Mouse (Mus musculus) neural tube, embryonic 14.5 days (tissue): ENCODE data around the gene Etaa1. TPM values are rescaled to one million over a fixed set of nuclear protein-coding genes. Genes with fewer than 3 reads are reported as not detected.
A peak's percentile ranks its signal among the peaks of the same experiment; 100 is the strongest.

Source experiments
- ATAC-seq: fragments of 200-750 bp; cut with Nextera tagmentation; 2 replicates; pipeline ENCODE4 v1.8.0; 2017; ENCODE audit warnings: low read depth, mild to moderate bottlenecking, moderate TSS enrichment, moderate library complexity
- H3K27ac ChIP-seq: fragments of 300-500 bp; sonication (generic); 2 replicates; pipeline ENCODE4 v1.5.1; 2014; ENCODE audit warnings: low read depth, mild to moderate bottlenecking, control low read depth, low read length, moderate library complexity, mixed read lengths
- H3K27me3 ChIP-seq: fragments of 300-500 bp; sonication (generic); 2 replicates; pipeline ENCODE4 v1.6.1; 2014; ENCODE audit warnings: low read length; ENCODE audit not compliant: control insufficient read depth, insufficient read depth
- H3K36me3 ChIP-seq: fragments of 300-500 bp; sonication (generic); 2 replicates; pipeline ENCODE4 v1.6.1; 2014; ENCODE audit warnings: low read length, mixed read lengths; ENCODE audit not compliant: control insufficient read depth, insufficient read depth
- H3K4me1 ChIP-seq: fragments of 300-500 bp; sonication (generic); 2 replicates; pipeline ENCODE4 v1.6.1; 2014; ENCODE audit warnings: low read length; ENCODE audit not compliant: control insufficient read depth, insufficient read depth
- H3K4me2 ChIP-seq: fragments of 300-500 bp; sonication (generic); 2 replicates; pipeline ENCODE4 v1.6.1; 2014; ENCODE audit warnings: mild to moderate bottlenecking, low read depth, low read length, control low read depth
- H3K4me3 ChIP-seq: fragments of 300-500 bp; sonication (generic); 2 replicates; pipeline ENCODE4 v1.5.1; 2014; ENCODE audit warnings: low read depth, low read length, control low read depth, mixed read lengths
- H3K9ac ChIP-seq: fragments of 300-500 bp; sonication (generic); replicated peaks from 2 replicates; pipeline ENCODE4 v1.6.1; 2014; ENCODE audit warnings: low read depth, mild to moderate bottlenecking, control low read depth, low read length, mixed read lengths
- H3K9me3 ChIP-seq: fragments of 300-500 bp; sonication (generic); 2 replicates; pipeline ENCODE4 v1.6.1; 2016; ENCODE audit warnings: low read length; ENCODE audit not compliant: control insufficient read depth
- WGBS: fragments of 180-500 bp; shearing (Covaris S2); extraction: QIAGEN DNeasy Blood & Tissue Kit; methylation state at CpG from one replicate; pipeline ENCODE4 v1.1.7; 2014; 5-methylcytosine and 5-hydroxymethylcytosine counted together
- polyA plus RNA-seq: library from polyadenylated mRNA; unstranded; fragments of >200 nt; fragmentation: Nextera tagmentation; extraction: Ambion mirVana; gene quantifications from 2 replicates; pipeline ENCODE4 v1.2.1, GENCODE M21; 2014

The Etaa1 gene
- 10.0 and 10.9 TPM in 2 replicates for polyA plus RNA-seq

DNA sequence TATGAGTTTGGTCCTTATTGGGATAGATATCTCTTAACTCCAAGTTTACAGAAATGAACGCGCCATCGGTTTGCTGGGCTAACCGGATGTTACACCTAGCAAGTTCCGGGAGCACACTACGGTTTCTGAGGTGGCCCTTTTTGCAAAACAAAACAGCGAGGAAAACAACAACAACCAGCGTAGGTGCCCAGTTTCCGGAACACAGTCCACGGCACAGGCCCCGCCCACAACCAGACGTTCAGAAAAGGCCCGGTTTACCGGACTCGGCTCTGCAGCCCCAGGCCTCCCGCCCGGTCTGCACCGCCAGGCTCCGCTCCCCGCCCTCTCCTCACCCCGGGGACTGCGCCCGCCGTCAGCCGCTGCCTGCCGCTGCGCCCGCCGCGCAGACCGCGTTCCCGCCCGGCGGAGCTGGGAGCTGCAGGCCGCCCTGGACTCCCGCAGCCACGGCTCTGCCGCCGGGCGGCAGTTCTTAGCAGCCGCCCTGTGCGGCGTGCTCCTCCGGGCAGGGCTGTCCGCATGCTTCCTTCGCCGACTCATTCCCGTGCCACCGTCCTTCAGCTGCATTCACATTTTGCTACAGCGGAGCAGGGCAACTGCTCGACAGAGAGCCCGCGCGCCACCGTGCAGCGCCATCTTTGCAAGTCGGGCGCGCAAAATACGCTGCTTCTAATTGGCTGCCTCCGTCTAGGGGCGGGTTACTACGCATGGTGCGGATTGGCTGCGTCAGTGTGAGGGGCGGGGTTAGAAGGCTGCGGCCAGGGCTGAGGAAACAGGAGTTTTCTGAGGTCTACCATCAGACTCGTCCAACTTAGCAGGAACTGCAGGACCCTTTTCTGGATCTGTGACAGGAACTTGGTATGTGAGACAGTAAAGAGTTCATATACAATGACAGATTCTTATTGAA, at the start of gene Etaa1:
Etaa1 (minus strand) TSS at position 645 of the 904 bp plus-strand sequence.
- Histone ChIP-seq H3K4me1 (peaks cover 4% of the 10 kb centered on the region; the same call in 1 of the 2 replicates), H3K36me3 (no peaks in the 10 kb centered on the region; the same call in 1 of the 2 replicates), H3K27ac (peak within 1 kb of the TSS; percentile 93), H3K4me2 (peak within 1 kb of the TSS; percentile 69), H3K4me3 (peak within 1 kb of the TSS; percentile 99), H3K27me3 (no peaks in the 10 kb centered on the region), H3K9me3 (no peaks in the 10 kb centered on the region), H3K9ac (peak within 1 kb of the TSS; percentile 92)
- peak; percentile 100 for ATAC-seq
- WGBS = under 1% methylated on average over 68 of the region's 69 CpGs

DNA sequence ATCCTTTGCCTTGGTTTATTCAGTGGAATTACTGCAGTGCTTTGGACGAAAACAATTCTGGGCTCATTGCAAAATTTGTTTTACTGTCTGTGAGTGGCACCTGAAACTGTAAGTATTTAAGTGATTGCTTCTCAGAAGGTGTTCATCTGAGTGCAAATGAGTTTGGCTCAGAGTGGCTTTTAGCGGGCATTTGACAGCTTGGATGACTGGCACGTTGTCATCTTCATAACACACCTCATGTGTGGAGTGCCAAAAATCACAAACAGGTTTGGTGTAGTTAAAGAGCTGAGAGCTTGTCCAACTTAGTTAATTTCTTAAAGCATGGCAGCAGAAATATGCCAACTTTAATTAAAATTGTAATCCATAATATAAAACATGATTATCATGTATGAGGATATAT, 40.5 kb upstream of the Etaa1 start:
- Histone ChIP-seq H3K4me2 (no peak overlapping the region), H3K27me3 (no peaks in the 10 kb centered on the region), H3K9me3 (no peaks in the 10 kb centered on the region), H3K27ac (no peak overlapping the region), H3K9ac (no peak overlapping the region), H3K4me1 (no peaks in the 10 kb centered on the region), H3K4me3 (no peak overlapping the region), H3K36me3 (no peaks in the 10 kb centered on the region)
- 89% methylated on average over 3 of the region's 3 CpGs for WGBS
- no peak for ATAC-seq

DNA sequence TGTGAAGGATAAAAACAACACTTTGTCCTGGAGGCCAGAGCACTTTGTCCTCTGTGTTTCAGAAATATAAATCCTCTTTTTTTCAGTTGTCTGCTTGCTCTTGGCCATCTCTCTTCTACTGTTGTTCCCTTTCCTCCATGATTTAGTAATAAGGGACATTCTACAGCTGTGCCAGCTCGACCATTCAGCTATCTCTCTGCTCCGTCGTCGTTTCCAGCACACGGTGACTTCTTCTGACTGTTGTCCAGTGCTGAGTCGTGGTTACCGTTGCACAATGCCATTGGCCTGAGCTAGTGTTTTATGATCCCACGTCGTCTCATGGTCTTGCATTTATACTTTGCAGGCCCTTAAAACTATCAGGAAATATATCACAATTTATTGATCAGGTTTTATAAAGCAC, 38.6 kb upstream of the Etaa1 start:
- no peaks in the 10 kb centered on the region for H3K9me3 ChIP-seq
- WGBS = 83% methylated on average over 9 of the region's 9 CpGs
- no peak for ATAC-seq
- H3K9ac ChIP-seq = no peak overlapping the region
- no peaks in the 10 kb centered on the region for H3K4me1 ChIP-seq
- H3K4me2 ChIP-seq = no peak overlapping the region
- no peak overlapping the region for H3K4me3 ChIP-seq
- H3K27me3 ChIP-seq = no peaks in the 10 kb centered on the region
- no peaks in the 10 kb centered on the region for H3K36me3 ChIP-seq
- no peak overlapping the region for H3K27ac ChIP-seq

DNA sequence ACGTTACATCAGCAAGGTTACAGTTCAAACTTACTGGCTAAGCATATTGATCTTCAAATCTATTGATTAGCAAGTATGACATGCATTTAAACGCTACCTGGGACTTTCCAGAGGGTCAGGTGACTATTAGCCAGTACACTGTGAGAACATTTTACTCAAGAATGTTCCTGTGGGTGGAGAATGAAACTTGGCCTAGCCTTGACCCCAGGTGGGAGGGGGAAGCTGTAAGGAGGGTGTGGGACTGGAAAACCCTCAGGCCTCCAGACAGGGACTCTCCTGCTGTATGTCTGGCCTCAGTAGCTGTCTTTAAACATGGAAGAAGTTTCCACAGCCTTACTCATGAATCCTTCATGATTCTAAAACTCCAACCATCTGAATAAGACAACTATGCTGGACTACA, 29.7 kb upstream of the Etaa1 start:
- H3K27me3 ChIP-seq = no peaks in the 10 kb centered on the region
- H3K9me3 ChIP-seq = no peaks in the 10 kb centered on the region
- H3K9ac ChIP-seq = no peak overlapping the region
- no peak for ATAC-seq
- no peaks in the 10 kb centered on the region for H3K4me1 ChIP-seq
- H3K4me3 ChIP-seq = no peak overlapping the region
- WGBS = 88% methylated on average over 2 of the region's 2 CpGs
- H3K27ac ChIP-seq = no peak overlapping the region
- no peak overlapping the region for H3K4me2 ChIP-seq
- H3K36me3 ChIP-seq = no peaks in the 10 kb centered on the region

DNA sequence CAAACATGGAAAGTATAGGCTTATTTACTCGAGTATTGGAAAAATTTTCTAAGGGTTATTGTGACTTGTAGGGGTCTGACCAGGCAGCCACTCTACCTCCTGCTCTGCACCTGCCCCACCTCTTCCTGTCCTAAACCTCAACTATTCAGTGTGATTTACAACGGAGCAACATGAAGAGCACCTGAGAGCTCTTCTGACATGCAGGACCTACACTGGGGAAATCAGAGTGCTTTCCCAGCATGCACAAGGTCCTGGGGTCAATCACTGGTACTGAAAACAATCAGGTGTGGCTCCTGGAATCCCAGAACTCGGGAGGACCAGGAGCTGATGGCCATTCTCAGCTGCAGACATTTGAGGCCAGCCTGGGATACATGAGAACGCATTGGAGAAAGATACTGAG, 27.6 kb upstream of the Etaa1 start:
- Histone ChIP-seq H3K36me3 (no peaks in the 10 kb centered on the region), H3K9ac (no peak overlapping the region), H3K4me1 (no peaks in the 10 kb centered on the region), H3K27ac (no peak overlapping the region), H3K9me3 (no peaks in the 10 kb centered on the region), H3K4me2 (no peak overlapping the region), H3K27me3 (no peaks in the 10 kb centered on the region), H3K4me3 (no peak overlapping the region)
- 75% methylated on average over 4 of the region's 4 CpGs for WGBS
- no peak for ATAC-seq

DNA sequence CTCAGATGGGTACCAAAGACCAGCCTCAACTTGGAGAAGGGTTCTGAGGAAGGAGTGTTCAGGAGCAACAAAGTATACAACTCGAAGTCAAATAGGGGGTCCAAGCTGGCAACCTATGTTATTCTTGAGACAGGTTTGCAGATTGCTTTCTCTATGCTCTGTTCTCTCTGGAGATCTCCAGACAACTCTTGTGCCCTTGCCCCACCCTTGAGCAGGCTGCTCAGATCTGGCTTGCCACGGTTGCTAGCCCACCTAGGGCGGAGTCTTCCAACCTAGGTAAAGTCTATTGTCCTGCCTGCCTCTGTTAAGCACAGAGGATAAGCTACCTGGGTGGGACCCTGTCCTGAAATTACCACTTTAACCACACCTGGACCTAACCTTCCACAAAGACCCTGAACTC, 21.9 kb upstream of the Etaa1 start:
- Histone ChIP-seq H3K27ac (no peak overlapping the region), H3K4me3 (no peak overlapping the region), H3K4me1 (no peaks in the 10 kb centered on the region), H3K27me3 (no peaks in the 10 kb centered on the region), H3K36me3 (no peaks in the 10 kb centered on the region), H3K4me2 (no peak overlapping the region), H3K9me3 (no peaks in the 10 kb centered on the region), H3K9ac (no peak overlapping the region)
- no peak for ATAC-seq
- WGBS = 92% methylated on average over 3 of the region's 3 CpGs

DNA sequence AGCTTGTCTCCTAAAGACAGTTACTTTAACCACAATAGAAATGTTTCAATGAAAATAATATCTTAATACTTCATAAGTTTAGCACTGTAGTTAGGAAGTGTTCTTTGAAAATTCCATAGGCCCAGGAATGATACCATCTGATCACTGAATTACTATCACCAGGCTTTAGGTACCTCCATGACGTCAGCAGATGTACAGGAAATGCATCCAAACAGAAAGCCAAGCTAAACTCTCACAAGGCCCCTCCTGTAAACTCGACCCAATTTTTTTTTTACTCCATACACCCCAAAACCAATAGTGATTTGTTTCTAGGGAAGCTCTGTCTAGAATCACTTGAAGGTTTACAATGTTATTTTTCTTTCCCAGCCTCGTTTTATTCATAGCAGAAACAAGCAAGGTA, 884 bp downstream of the Etaa1 start:
- ATAC-seq = no peak
- Histone ChIP-seq H3K9ac (peak overlapping the region; percentile 92), H3K4me1 (peaks cover 4% of the 10 kb centered on the region; the same call in 1 of the 2 replicates), H3K4me3 (peak overlapping the region; percentile 99), H3K27ac (peak overlapping the region; percentile 93; the same call in 1 of the 2 replicates), H3K36me3 (no peaks in the 10 kb centered on the region; the same call in 1 of the 2 replicates), H3K27me3 (no peaks in the 10 kb centered on the region), H3K4me2 (peak overlapping the region; percentile 69), H3K9me3 (no peaks in the 10 kb centered on the region)
- 6% methylated on average over 3 of the region's 3 CpGs for WGBS

DNA sequence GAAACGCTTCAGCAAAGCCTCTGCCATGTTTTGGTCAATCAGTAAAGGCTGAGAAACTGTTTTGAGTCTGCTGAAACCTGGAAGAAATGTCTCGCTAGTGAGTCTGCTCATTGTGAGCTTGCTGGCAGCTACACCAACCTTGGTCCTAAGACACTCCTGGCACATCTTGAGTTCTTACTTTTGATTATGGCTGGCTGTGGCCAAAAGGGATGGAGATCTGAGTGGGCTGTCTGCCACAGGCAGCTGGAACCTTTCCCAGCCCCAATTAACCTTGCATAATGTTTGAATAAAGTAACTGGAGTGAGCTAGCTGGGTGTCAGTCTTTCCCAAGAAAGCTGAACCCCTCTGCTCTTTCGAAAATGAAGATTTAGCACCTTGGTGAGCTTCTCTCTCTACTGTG, 2.3 kb downstream of the Etaa1 start:
- no peak for ATAC-seq
- Histone ChIP-seq H3K4me1 (peaks cover 4% of the 10 kb centered on the region; the same call in 1 of the 2 replicates), H3K4me3 (no peak overlapping the region), H3K9me3 (no peaks in the 10 kb centered on the region), H3K4me2 (no peak overlapping the region), H3K9ac (no peak overlapping the region), H3K27ac (no peak overlapping the region), H3K36me3 (peaks cover 3% of the 10 kb centered on the region; the same call in 1 of the 2 replicates), H3K27me3 (no peaks in the 10 kb centered on the region)
- 88% methylated on average over 3 of the region's 3 CpGs for WGBS

DNA sequence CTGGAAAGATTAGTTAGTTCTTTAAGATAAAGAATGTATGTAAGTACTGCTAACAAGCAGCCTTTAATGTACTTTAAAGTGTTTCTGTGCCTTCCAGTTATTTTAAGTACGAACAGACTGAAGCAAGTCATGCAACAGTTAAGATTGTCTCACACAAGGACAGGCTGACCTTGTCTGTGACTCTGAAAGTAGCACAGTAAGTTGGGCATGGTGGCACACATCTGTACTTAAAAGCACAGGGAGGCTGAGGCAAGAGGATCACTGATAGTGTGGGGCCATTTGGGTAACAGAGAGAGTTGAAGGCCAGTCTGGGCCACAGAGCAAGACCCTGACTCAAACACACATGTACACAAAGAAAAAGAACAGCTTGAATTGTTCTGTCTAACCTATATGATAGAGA, 14.5 kb downstream of the Etaa1 start:
- H3K9me3 ChIP-seq = no peaks in the 10 kb centered on the region
- 93% methylated on average over 1 of the region's 1 CpGs for WGBS
- no peak overlapping the region for H3K27ac ChIP-seq
- no peaks in the 10 kb centered on the region for H3K27me3 ChIP-seq
- no peak for ATAC-seq
- H3K4me3 ChIP-seq = no peak overlapping the region
- H3K9ac ChIP-seq = no peak overlapping the region
- no peak overlapping the region for H3K4me2 ChIP-seq
- H3K36me3 ChIP-seq = no peaks in the 10 kb centered on the region
- no peaks in the 10 kb centered on the region for H3K4me1 ChIP-seq
